Mouse (Mus musculus): Measurements from ENCODE around the gene A130010J15Rik. TPM values are rescaled to one million over a fixed set of nuclear protein-coding genes. Genes with fewer than 3 reads are reported as not detected.

The A130010J15Rik gene
- polyA plus RNA-seq, 1 experiment: not detected

DNA sequence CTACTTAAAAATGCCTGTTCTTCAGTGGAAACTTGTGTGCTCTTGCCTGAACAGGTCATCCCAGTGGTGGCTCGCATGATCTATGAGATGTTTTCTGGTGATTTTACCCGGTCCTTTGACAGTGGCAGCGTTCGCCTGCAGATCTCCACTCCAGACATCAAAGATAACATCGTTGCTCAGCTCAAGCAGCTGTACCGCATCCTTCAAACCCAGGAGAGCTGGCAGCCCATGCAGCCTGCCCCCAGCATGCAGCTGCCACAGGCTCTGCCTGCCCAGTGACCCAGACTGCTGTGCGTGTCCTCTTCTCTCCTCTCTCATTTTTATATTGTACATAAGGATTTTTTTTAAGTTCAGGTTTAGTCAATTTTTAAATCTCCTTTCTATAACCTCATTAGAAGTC lies 1.4 kb downstream of the A130010J15Rik start:
- no peak overlapping the region for H3K4me3 ChIP-seq (replicated peaks)
- no peaks in the 10 kb centered on the region; the same call in 1 of the 2 replicates for H3K27me3 ChIP-seq (ENCODE audit: control insufficient read depth)
- no peak for TF ChIP-seq TAL1 (IDR thresholded peaks at IDR 0.05; ENCODE audit: low read length)
- no peak for TF ChIP-seq GATA1 (IDR thresholded peaks at IDR 0.05; ENCODE audit: low read length)

GRCm38 (mm10) chr1:193169856-193170255 lies 2.0 kb downstream of the A130010J15Rik start:
- H3K36me3 ChIP-seq (ENCODE audit: control insufficient read depth): no peaks in the 10 kb centered on the region; the same call in 1 of the 2 replicates
- peaks cover 25% of the 10 kb centered on the region for H3K4me1 ChIP-seq (ENCODE audit: control insufficient read depth)
- H3K27me3 ChIP-seq (ENCODE audit: control insufficient read depth): no peaks in the 10 kb centered on the region; the same call in 1 of the 2 replicates
- no peaks in the 10 kb centered on the region for H3K9me3 ChIP-seq (ENCODE audit: control insufficient read depth, low read length)
- H3K4me3 ChIP-seq (replicated peaks): no peak overlapping the region
- no peak for TF ChIP-seq GATA1 (IDR thresholded peaks at IDR 0.05; ENCODE audit: low read length)
- TF ChIP-seq TAL1 (IDR thresholded peaks at IDR 0.05; ENCODE audit: low read length): no peak

More for the DNA sequence above, 1.4 kb downstream of the A130010J15Rik start:
- no peaks in the 10 kb centered on the region; the same call in 1 of the 2 replicates for H3K36me3 ChIP-seq (ENCODE audit: control insufficient read depth)
- H3K4me1 ChIP-seq (ENCODE audit: control insufficient read depth): peaks cover 18% of the 10 kb centered on the region
- H3K9me3 ChIP-seq (ENCODE audit: control insufficient read depth, low read length): no peaks in the 10 kb centered on the region

DNA sequence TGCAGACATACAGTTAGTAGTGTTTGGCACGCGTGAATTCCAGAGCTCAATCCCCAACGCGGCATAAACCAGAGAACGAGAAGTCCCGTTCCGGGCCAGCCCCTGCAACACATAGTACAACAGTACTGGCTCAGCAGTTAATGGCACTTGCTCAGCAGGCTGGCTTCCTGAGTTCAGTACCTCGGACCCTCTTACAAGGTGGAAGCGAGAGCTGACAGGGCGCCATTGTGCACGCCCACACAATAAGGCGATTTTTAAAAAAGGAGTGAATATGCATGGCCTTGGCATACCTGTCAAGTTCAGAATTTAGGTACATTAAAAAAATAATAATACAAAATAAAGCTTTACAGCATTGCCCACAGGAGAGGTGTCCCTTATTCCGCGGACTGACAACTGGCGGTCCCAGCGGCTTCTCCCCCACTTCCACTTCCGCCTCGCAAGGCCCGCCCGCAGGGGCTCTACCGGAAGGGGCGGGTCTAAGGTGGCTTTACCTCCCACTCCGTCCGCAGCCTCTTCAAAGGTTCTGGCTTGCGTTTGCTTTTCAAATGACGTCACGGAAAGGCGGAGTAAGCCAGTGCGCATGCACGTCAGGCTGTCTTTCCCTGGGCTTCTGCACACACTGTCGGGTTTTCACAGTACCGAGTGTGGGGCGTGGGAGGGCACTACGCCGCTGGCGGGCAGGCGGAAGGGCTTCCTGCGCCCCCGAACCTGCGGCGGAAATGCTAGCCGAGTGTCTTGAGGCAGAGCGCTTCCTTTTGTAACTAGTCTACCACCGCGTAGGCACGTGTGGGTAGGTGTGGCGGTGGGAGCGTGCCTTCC lies 5.4 kb downstream of the A130010J15Rik start:
- Histone ChIP-seq H3K4me1 (ENCODE audit: control insufficient read depth) (peaks cover 31% of the 10 kb centered on the region), H3K36me3 (ENCODE audit: control insufficient read depth) (no peaks in the 10 kb centered on the region), H3K4me3 (replicated peaks) (peak overlapping the region; percentile 70), H3K9me3 (ENCODE audit: control insufficient read depth, low read length) (no peaks in the 10 kb centered on the region), H3K27me3 (ENCODE audit: control insufficient read depth) (no peaks in the 10 kb centered on the region)
- TF ChIP-seq TAL1 (IDR thresholded peaks at IDR 0.05; ENCODE audit: low read length): no peak

DNA sequence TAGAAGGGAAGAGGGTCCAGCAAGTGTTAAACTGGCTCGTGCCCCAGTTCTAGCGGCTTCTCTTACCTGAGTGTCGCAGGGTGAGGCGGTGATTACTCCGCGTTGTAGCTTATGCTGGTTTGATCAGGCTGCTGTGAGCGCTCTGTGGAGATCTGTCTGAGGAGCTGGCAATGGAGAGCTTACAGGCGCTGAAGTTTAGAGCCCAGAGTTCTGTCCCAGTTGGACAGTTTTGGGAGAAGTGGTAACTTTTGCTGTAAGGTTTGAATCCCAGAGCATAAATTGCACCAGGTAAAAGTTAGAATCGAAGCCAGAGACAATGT lies 5.9 kb downstream of the A130010J15Rik start:
- H3K4me3 ChIP-seq (replicated peaks): peak overlapping the region; percentile 70
- H3K27me3 ChIP-seq (ENCODE audit: control insufficient read depth): no peaks in the 10 kb centered on the region
- TF ChIP-seq TAL1 (IDR thresholded peaks at IDR 0.05; ENCODE audit: low read length) (no peak), GATA1 (IDR thresholded peaks at IDR 0.05; ENCODE audit: low read length) (no peak)
- no peaks in the 10 kb centered on the region for H3K36me3 ChIP-seq (ENCODE audit: control insufficient read depth)
- no peaks in the 10 kb centered on the region for H3K9me3 ChIP-seq (ENCODE audit: control insufficient read depth, low read length)
- H3K4me1 ChIP-seq (ENCODE audit: control insufficient read depth): peaks cover 31% of the 10 kb centered on the region

DNA sequence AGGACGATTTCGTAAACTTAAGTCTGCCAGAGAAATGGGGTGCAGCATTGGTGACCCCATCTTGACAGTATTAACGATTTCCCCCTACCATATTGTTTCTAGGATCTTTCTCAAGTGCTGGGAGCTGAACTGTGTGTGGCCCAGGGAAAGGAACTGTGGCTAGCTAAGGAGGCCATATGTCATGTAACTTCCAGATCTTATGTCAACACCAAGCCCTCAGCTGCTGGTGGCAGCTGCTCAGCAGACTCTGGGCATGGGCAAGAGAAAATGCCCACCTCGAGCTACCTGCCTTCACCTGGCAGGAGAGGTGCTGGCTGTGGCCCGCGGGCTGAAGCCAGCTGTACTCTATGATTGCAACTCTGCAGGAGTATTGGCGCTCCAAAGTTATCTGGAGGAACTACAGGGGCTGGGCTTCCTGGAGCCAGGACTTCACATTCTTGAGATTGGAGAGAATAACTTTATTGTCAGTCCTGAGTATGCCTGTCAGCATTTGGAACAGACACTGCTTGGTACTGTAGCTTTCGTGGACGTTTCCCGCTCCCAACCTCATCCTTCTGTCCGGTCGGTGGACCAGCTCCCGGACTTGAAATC lies 6.4 kb downstream of the A130010J15Rik start:
- Histone ChIP-seq H3K4me1 (ENCODE audit: control insufficient read depth) (peaks cover 31% of the 10 kb centered on the region), H3K36me3 (ENCODE audit: control insufficient read depth) (no peaks in the 10 kb centered on the region), H3K9me3 (ENCODE audit: control insufficient read depth, low read length) (no peaks in the 10 kb centered on the region), H3K4me3 (replicated peaks) (peak overlapping the region; percentile 70), H3K27me3 (ENCODE audit: control insufficient read depth) (no peaks in the 10 kb centered on the region)
- TF ChIP-seq TAL1 (IDR thresholded peaks at IDR 0.05; ENCODE audit: low read length): no peak

GRCm38 (mm10) chr1:193181104-193181503 lies 13.3 kb downstream of the A130010J15Rik start:
- H3K4me3 ChIP-seq (replicated peaks): no peak overlapping the region
- H3K27me3 ChIP-seq (ENCODE audit: control insufficient read depth): no peaks in the 10 kb centered on the region
- H3K9me3 ChIP-seq (ENCODE audit: control insufficient read depth, low read length): no peaks in the 10 kb centered on the region
- no peaks in the 10 kb centered on the region; the same call in none of the 2 replicates for H3K4me1 ChIP-seq (ENCODE audit: control insufficient read depth)
- H3K36me3 ChIP-seq (ENCODE audit: control insufficient read depth): no peaks in the 10 kb centered on the region
- TF ChIP-seq GATA1 (IDR thresholded peaks at IDR 0.05; ENCODE audit: low read length): no peak
- no peak for TF ChIP-seq TAL1 (IDR thresholded peaks at IDR 0.05; ENCODE audit: low read length)

GRCm38 (mm10) chr1:193188257-193188656 lies 20.4 kb downstream of the A130010J15Rik start:
- Histone ChIP-seq H3K27me3 (ENCODE audit: control insufficient read depth) (no peaks in the 10 kb centered on the region), H3K4me3 (replicated peaks) (no peak overlapping the region), H3K36me3 (ENCODE audit: control insufficient read depth) (no peaks in the 10 kb centered on the region), H3K9me3 (ENCODE audit: control insufficient read depth, low read length) (no peaks in the 10 kb centered on the region), H3K4me1 (ENCODE audit: control insufficient read depth) (no peaks in the 10 kb centered on the region; the same call in 1 of the 2 replicates)
- no peak for TF ChIP-seq GATA1 (IDR thresholded peaks at IDR 0.05; ENCODE audit: low read length)
- no peak for TF ChIP-seq TAL1 (IDR thresholded peaks at IDR 0.05; ENCODE audit: low read length)

GRCm38 (mm10) chr1:193189151-193189621 lies 21.3 kb downstream of the A130010J15Rik start:
- TF ChIP-seq TAL1 (IDR thresholded peaks at IDR 0.05; ENCODE audit: low read length) (no peak), GATA1 (IDR thresholded peaks at IDR 0.05; ENCODE audit: low read length) (no peak)
- H3K36me3 ChIP-seq (ENCODE audit: control insufficient read depth): no peaks in the 10 kb centered on the region

GRCm38 (mm10) chr1:193189771-193190170 lies 21.9 kb downstream of the A130010J15Rik start:
- H3K27me3 ChIP-seq (ENCODE audit: control insufficient read depth): no peaks in the 10 kb centered on the region
- H3K4me1 ChIP-seq (ENCODE audit: control insufficient read depth): no peaks in the 10 kb centered on the region
- H3K9me3 ChIP-seq (ENCODE audit: control insufficient read depth, low read length): no peaks in the 10 kb centered on the region
- no peak overlapping the region for H3K4me3 ChIP-seq (replicated peaks)
- TF ChIP-seq GATA1 (IDR thresholded peaks at IDR 0.05; ENCODE audit: low read length) (no peak), TAL1 (IDR thresholded peaks at IDR 0.05; ENCODE audit: low read length) (no peak)
- no peaks in the 10 kb centered on the region for H3K36me3 ChIP-seq (ENCODE audit: control insufficient read depth)

More at GRCm38 (mm10) chr1:193189151-193189621, 21.3 kb downstream of the A130010J15Rik start:
- Histone ChIP-seq H3K27me3 (ENCODE audit: control insufficient read depth) (no peaks in the 10 kb centered on the region), H3K4me3 (replicated peaks) (no peak overlapping the region), H3K4me1 (ENCODE audit: control insufficient read depth) (no peaks in the 10 kb centered on the region; the same call in 1 of the 2 replicates), H3K9me3 (ENCODE audit: control insufficient read depth, low read length) (no peaks in the 10 kb centered on the region)
